Mouse (Mus musculus) heart, embryonic 11.5 days (tissue): ENCODE data around the gene Kank4. TPM values are rescaled to one million over a fixed set of nuclear protein-coding genes. Genes with fewer than 3 reads are reported as not detected.

Experiments
- ATAC-seq: fragments of 200-750 bp; cut with Nextera tagmentation; replicated peaks from 2 replicates; pipeline ENCODE4 v1.8.0; 2017; ENCODE audit warnings: moderate library complexity; ENCODE audit not compliant: insufficient number of reproducible peaks, low FRiP score, low TSS enrichment
- H3K27ac ChIP-seq: fragments of 300-500 bp; sonication (generic); 2 replicates; pipeline ENCODE4 v1.5.1; 2014; ENCODE audit warnings: mild to moderate bottlenecking, low read depth, low read length
- H3K27me3 ChIP-seq: fragments of 300-500 bp; sonication (generic); 2 replicates; pipeline ENCODE4 v1.6.1; 2014; ENCODE audit warnings: mild to moderate bottlenecking, low read length, mixed read lengths; ENCODE audit not compliant: control insufficient read depth, insufficient read depth
- H3K36me3 ChIP-seq: fragments of 300-500 bp; sonication (generic); 2 replicates; pipeline ENCODE4 v1.6.1; 2014; ENCODE audit warnings: mild to moderate bottlenecking, low read length, moderate library complexity, mixed read lengths; ENCODE audit not compliant: control insufficient read depth, insufficient read depth
- H3K4me1 ChIP-seq: fragments of 300-500 bp; sonication (generic); 2 replicates; pipeline ENCODE4 v1.6.1; 2014; ENCODE audit warnings: low read length; ENCODE audit not compliant: control insufficient read depth, insufficient read depth
- H3K4me2 ChIP-seq: fragments of 300-500 bp; sonication (generic); 2 replicates; pipeline ENCODE4 v1.6.1; 2014; ENCODE audit warnings: mild to moderate bottlenecking, moderate library complexity
- H3K4me3 ChIP-seq: fragments of 300-500 bp; sonication (generic); 2 replicates; pipeline ENCODE4 v1.5.1; 2014; ENCODE audit warnings: low read depth, low read length
- H3K9ac ChIP-seq: fragments of 300-500 bp; sonication (generic); 2 replicates; pipeline ENCODE4 v1.6.1; 2014; ENCODE audit warnings: mild to moderate bottlenecking, low read depth, low read length, moderate library complexity
- H3K9me3 ChIP-seq: fragments of 300-500 bp; sonication (generic); replicated peaks from 2 replicates; pipeline ENCODE4 v1.6.1; 2016; ENCODE audit warnings: low read length; ENCODE audit not compliant: control insufficient read depth
- WGBS: fragments of 180-500 bp; shearing (Covaris S2); extraction: QIAGEN DNeasy Blood & Tissue Kit; methylation state at CpG from one replicate; pipeline ENCODE4 v1.1.7; 2014; ENCODE audit not compliant: insufficient replicate concordance; 5-methylcytosine and 5-hydroxymethylcytosine counted together
- polyA plus RNA-seq: library from polyadenylated mRNA; unstranded; fragments of >200 nt; fragmentation: Nextera tagmentation; extraction: Ambion mirVana; gene quantifications from 2 replicates; pipeline ENCODE4 v1.2.1, GENCODE M21; 2014

Kank4 gene
- polyA plus RNA-seq, 1 experiment from 2014 or later, result 1.1 TPM

DNA sequence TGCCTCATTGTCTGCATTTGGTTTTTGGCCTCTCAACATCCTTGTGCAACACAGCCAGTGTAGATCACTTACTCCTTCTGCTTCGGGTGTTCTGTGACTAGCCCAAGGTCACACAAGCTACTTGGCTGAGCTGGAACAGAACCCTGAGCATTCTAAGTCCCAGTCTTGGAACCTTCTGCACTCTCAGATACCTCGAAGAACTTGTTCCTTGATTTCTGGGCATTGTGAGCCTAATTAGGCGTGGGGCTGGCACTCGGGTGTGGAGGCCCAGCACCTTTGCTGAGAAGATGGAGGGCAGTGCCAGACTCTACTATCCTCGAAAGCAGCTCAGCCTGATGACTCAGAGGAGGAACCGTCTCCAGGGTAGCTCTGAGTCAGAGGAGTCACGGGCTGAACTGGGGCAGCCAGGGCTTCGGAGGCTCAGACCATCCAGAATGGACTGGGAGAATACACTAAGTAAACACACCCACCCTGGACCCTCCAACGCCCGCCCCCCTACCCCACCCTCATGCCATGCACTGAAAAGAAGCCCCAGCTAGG is 1.9 kb upstream of the Kank4 start:
- no peak overlapping the region for H3K4me2 ChIP-seq
- H3K4me1 ChIP-seq, result no peaks in the 10 kb centered on the region
- peaks cover 27% of the 10 kb centered on the region for H3K27me3 ChIP-seq
- no peaks in the 10 kb centered on the region for H3K36me3 ChIP-seq
- H3K9me3 ChIP-seq, result no peaks in the 10 kb centered on the region
- no peak overlapping the region for H3K9ac ChIP-seq
- no peak overlapping the region for H3K27ac ChIP-seq
- WGBS, result 64% methylated on average over 10 of the region's 10 CpGs
- ATAC-seq, result no peak
- H3K4me3 ChIP-seq, result no peak overlapping the region

DNA sequence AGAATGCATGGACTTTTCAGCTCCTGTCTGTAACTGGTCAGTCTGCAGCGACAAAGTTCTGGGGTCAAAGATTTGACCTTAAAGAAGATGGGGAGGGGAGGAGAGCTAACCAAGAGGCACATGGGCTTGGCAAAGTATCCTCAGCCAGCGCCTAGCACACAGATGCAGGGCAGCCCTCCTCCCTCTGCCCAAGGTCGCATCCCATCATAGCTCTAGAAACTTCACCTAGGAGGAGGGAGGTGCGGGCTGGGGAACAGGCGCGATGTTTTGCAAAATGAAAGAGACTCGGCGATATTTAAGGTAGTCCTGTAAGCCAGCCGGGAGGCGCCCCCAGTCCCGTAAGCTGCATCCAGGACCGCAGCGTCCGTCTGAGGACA is 542 bp downstream of the Kank4 start:
- Histone ChIP-seq H3K4me2 (peak overlapping the region; percentile 98), H3K9ac (peak overlapping the region; percentile 68), H3K27me3 (peaks cover 27% of the 10 kb centered on the region), H3K9me3 (no peaks in the 10 kb centered on the region), H3K27ac (no peak overlapping the region), H3K36me3 (no peaks in the 10 kb centered on the region), H3K4me1 (no peaks in the 10 kb centered on the region), H3K4me3 (peak overlapping the region; percentile 72)
- WGBS, result under 1% methylated on average over 14 of the region's 14 CpGs
- ATAC-seq, result no peak

DNA sequence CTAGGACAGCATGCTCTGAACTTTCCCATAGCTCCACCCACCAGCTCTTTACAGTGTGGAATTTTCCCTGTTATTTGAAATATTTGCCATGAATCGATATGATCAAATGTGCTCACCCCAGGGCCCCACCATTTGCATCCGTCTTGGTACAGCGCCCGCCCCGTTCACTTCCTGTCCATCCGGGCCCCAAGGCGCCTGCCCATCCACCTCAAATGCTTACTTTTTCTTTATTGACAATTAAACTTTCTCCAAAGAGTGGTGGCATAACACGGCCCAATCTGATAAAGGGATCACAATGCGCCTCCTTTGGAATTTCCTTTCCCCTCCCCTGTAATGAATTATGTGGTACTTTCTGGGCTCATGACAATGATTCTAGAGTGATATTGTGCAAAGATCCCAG is 11.0 kb downstream of the Kank4 start:
- H3K9me3 ChIP-seq, result no peaks in the 10 kb centered on the region
- no peak overlapping the region for H3K27ac ChIP-seq
- ATAC-seq, result no peak
- no peaks in the 10 kb centered on the region for H3K27me3 ChIP-seq
- 82% methylated on average over 9 of the region's 9 CpGs for WGBS
- no peaks in the 10 kb centered on the region; the same call in 1 of the 2 replicates for H3K4me1 ChIP-seq
- H3K4me2 ChIP-seq, result no peak overlapping the region
- H3K36me3 ChIP-seq, result no peaks in the 10 kb centered on the region
- no peak overlapping the region for H3K4me3 ChIP-seq
- no peak overlapping the region for H3K9ac ChIP-seq

DNA sequence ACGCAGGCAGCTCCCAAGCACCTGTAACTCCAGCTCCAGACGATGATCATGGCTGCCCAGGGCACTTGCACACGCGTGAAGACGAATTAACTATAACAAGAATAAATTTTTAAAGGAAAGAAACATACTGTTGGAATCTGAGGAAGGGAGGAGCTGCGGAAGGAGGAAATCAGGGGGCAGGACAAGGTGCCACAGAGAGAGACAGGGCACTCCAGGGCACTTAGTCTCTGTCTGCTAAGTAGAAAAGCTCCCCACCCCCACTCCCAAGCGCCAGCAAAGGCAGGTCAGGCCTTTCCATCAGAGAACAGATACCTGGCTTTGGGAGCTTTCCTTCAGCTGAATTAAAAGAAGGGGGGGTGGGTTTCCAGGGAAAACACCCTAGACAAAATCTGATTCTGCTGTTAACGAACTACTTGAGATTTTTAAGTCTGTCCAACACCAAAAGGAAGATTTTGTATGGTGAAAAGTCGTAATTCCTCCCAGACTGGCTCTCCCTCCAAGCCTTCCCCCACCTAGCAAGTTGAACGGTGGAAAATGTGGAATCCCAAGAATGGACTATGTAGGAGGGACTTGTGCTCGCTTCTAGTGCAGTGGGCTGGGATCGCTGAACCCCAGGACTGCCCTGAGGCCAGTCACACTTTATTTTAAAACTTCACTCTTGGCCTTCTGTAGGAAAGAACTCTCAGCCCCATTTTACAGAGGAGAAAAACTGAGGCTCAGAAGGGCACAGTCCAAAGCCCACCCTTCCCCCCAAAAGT is 11.9 kb downstream of the Kank4 start:
- no peak for ATAC-seq
- no peak overlapping the region for H3K9ac ChIP-seq

DNA sequence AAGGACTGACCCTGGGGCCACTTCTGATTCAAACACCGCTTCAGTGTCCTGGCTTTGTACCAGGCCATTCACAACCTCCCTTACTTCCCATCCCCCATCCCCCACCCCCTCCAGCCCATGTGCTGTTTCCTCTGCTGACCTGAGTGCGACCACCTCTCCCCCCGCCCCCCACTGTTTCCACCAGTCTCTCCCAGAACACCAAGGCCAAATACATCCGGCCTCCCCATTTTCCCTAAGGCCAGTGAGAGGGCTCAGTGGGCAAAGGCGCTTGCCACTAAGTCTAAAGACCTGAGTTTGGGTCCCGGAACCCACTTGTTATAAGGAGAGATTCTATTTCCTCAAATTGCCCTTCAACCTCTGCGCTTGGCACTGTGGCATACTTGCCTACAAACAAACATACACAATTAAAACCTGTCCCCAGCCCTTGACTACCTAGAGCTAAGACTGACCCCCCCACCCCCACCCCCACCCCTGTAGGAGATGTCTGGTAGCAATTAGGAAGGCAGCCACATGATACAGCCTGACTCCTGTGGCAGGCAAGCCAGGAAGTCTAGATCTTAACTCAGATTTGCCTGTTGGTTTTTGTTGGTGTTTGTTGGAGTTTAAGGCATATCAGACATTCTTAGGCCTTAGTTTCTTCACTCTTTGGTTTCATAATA is 12.7 kb downstream of the Kank4 start:
- no peak overlapping the region for H3K27ac ChIP-seq
- 61% methylated on average over 7 of the region's 7 CpGs for WGBS

More for the DNA sequence above, 11.9 kb downstream of the Kank4 start:
- Histone ChIP-seq H3K27ac (peak overlapping the region; percentile 29; the same call in 1 of the 2 replicates), H3K27me3 (no peaks in the 10 kb centered on the region), H3K4me3 (no peak overlapping the region), H3K4me1 (no peaks in the 10 kb centered on the region; the same call in none of the 2 replicates), H3K9me3 (no peaks in the 10 kb centered on the region), H3K4me2 (no peak overlapping the region), H3K36me3 (no peaks in the 10 kb centered on the region)
- 46% methylated on average over 12 of the region's 12 CpGs for WGBS

DNA sequence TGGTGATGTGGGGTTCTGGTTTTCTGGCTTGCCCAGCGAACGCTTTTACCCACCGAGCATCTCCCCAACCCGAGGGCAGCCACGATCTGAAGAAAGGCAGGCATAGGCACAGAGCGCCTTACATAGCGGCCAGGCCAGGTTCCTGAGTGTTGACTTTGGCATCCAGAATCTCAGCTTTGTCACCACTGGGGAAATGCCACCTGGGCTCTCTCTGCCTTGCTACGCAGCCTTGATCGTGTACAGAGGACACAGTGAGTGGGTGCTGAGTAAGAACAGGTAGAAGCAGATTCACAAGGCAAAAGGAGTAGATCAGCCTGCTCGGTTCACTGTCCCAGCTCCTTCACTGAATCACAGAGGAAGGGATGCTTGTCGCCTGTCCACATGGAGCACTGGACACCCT is 15.6 kb downstream of the Kank4 start:
- no peak overlapping the region for H3K4me2 ChIP-seq
- no peaks in the 10 kb centered on the region for H3K27me3 ChIP-seq
- H3K27ac ChIP-seq, result no peak overlapping the region
- no peaks in the 10 kb centered on the region for H3K9me3 ChIP-seq
- no peak for ATAC-seq
- no peaks in the 10 kb centered on the region; the same call in none of the 2 replicates for H3K4me1 ChIP-seq
- H3K9ac ChIP-seq, result no peak overlapping the region
- 75% methylated on average over 11 of the region's 11 CpGs for WGBS
- no peak overlapping the region for H3K4me3 ChIP-seq
- H3K36me3 ChIP-seq, result no peaks in the 10 kb centered on the region

More for the DNA sequence above, 12.7 kb downstream of the Kank4 start:
- no peak overlapping the region for H3K4me3 ChIP-seq
- ATAC-seq, result peak; percentile 37; the same call in 1 of the 2 replicates
- H3K4me1 ChIP-seq, result no peaks in the 10 kb centered on the region; the same call in none of the 2 replicates
- no peaks in the 10 kb centered on the region for H3K36me3 ChIP-seq
- H3K27me3 ChIP-seq, result no peaks in the 10 kb centered on the region
- no peak overlapping the region for H3K4me2 ChIP-seq
- no peaks in the 10 kb centered on the region for H3K9me3 ChIP-seq
- H3K9ac ChIP-seq, result no peak overlapping the region

DNA sequence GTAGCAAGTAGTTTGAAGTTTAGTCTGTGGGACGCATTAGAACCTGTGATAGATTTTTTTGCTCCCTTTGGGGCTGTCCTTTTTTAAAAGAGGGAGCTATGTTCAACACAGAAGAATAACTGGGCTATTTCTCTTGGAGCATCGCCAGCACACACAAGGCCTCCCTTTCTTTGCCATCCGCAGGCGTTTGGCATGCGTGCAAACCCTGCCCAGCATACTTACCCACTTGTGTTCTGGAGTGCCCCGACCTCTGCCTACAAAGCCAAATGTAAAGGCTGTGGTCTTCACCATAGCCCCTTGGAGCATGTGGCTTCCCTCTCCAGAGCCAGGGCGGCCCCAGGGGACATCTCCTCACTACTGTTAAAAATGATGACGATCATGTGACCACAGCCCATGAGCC is 16.5 kb downstream of the Kank4 start:
- no peak overlapping the region for H3K4me2 ChIP-seq
- no peak for ATAC-seq
- no peak overlapping the region for H3K27ac ChIP-seq

DNA sequence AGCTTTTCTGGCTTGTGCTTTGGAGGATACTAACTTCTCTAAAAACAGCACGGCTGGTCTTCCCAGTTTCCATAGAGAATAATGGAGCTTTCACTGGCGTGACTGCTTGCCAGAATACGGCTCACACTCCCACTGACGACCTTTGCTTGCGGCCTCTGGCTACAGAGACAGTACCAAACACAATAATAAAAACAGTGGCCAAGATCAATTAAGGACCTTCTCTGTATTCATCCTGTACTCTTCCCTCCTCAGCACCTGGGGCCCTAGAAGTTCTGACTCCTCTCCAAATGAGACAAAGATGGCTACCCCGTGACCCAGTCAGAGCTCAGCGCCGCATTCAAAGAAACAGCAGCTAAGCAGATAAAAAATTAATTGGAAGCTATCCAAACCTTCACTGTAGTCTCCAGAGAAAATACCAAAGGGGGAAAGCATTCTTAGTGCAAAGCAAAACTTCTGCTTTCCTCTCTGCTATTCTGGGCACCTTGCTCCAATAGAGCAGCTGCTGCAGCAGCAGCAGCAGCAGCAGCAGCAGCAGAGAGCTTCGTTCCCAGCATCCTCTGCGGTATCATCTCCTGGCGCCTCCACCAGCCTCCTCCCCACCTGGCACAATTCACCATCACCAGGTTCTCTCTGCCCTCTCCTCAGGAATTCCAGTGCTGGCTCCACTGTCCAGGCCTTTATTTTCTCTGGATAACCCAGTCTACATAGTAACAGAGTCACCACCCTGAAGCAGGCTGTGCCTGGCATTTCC is 20.6 kb downstream of the Kank4 start:
- Histone ChIP-seq H3K27ac (no peak overlapping the region), H3K9me3 (no peaks in the 10 kb centered on the region), H3K4me3 (no peak overlapping the region), H3K9ac (no peak overlapping the region), H3K4me2 (no peak overlapping the region), H3K27me3 (no peaks in the 10 kb centered on the region), H3K36me3 (no peaks in the 10 kb centered on the region), H3K4me1 (no peaks in the 10 kb centered on the region; the same call in 1 of the 2 replicates)
- ATAC-seq, result no peak
- WGBS, result 72% methylated on average over 11 of the region's 11 CpGs

More for the DNA sequence above, 16.5 kb downstream of the Kank4 start:
- Histone ChIP-seq H3K4me1 (no peaks in the 10 kb centered on the region; the same call in none of the 2 replicates), H3K27me3 (no peaks in the 10 kb centered on the region), H3K36me3 (no peaks in the 10 kb centered on the region), H3K9me3 (no peaks in the 10 kb centered on the region), H3K4me3 (no peak overlapping the region), H3K9ac (no peak overlapping the region)
- 73% methylated on average over 8 of the region's 8 CpGs for WGBS
